Mouse (Mus musculus) E14TG2a.4 (cell line): Measurements from ENCODE around the gene Vsx2.

ENCODE experiments used
- CTCF ChIP-seq: conservative IDR thresholded peaks from 2 replicates; pipeline ENCODE4 v1.5.1; 2014; ENCODE audit warnings: low read length
- POU5F1 ChIP-seq: IDR thresholded peaks from 2 replicates; pipeline ENCODE4 v1.6.1; 2014; ENCODE audit warnings: low read length, borderline replicate concordance

DNA sequence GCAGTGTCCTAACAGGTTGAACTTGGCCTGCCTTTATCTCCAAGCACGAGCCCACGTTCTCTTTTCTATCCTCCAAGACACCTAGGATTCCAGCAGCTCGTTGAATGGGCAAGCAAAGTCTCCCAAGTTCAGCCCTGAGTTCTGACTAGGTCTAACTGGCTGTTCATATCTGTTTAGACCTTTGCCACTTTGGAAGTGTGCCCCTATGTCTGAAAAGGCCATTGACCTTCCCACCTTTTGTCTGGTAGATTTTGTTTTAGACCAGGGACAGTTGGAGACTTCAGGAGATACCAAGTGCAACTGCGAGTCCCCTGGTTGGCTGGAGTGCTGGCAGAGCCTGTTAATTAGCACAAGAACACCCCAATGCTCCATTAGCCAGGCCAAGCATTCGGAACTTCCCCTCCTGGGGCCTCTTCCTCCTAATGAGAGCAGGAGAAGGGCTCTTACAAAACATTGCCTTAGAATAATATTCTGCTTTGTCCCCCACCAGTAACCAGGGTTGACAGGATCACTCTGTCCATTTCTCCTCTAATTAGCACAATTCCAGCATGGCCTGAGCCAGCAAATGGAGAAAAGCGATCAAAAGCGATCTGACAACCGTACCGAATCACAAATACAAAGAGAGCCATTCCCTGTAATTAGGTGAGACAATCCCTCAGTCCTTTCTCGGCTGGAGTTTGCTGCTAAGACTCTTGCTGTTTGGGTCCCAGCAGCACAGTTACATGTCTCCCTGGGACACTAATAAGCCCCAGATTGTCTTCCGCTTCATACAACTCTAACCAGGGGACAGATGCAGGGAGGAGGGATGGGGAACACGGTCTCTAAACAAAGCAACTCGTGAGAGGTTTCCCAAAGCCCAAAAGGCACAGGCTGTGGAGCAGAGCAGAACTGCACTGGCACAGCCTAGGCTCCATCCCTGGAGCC, 37.4 kb upstream of the Vsx2 start:
- no peak for TF ChIP-seq POU5F1
- no peak for TF ChIP-seq CTCF
